Mouse (Mus musculus) limb, embryonic 12.5 days (tissue): ENCODE results near the gene Dct. TPM values are rescaled to one million over a fixed set of nuclear protein-coding genes. Genes with fewer than 3 reads are reported as not detected.

Experiments
- ATAC-seq: fragments of 200-750 bp; cut with Nextera tagmentation; 2 replicates; pipeline ENCODE4 v1.8.0; 2017; ENCODE audit warnings: low read depth, moderate TSS enrichment; ENCODE audit not compliant: insufficient number of reproducible peaks, insufficient read depth, low FRiP score, low TSS enrichment
- H3K27ac ChIP-seq: fragments of 300-500 bp; sonication (generic); 2 replicates; pipeline ENCODE4 v1.5.1; 2016; ENCODE audit warnings: mild to moderate bottlenecking, moderate library complexity
- H3K27me3 ChIP-seq: fragments of 300-500 bp; sonication (generic); 2 replicates; pipeline ENCODE4 v1.6.1; 2016; ENCODE audit warnings: mild to moderate bottlenecking, moderate library complexity
- H3K36me3 ChIP-seq: fragments of 300-500 bp; sonication (generic); 2 replicates; pipeline ENCODE4 v1.6.1; 2016; ENCODE audit warnings: mild to moderate bottlenecking, moderate library complexity
- H3K4me1 ChIP-seq: fragments of 300-500 bp; sonication (generic); replicated peaks from 2 replicates; pipeline ENCODE4 v1.6.1; 2016
- H3K4me2 ChIP-seq: fragments of 300-500 bp; sonication (generic); 2 replicates; pipeline ENCODE4 v1.6.1; 2016; ENCODE audit warnings: mild to moderate bottlenecking, moderate library complexity
- H3K4me3 ChIP-seq: fragments of 300-500 bp; sonication (generic); replicated peaks from 2 replicates; pipeline ENCODE4 v1.5.1; 2016; ENCODE audit warnings: mild to moderate bottlenecking
- H3K9ac ChIP-seq: fragments of 300-500 bp; sonication (generic); replicated peaks from 2 replicates; pipeline ENCODE4 v1.6.1; 2016; ENCODE audit warnings: mild to moderate bottlenecking, moderate library complexity
- H3K9me3 ChIP-seq: fragments of 300-500 bp; sonication (generic); 2 replicates; pipeline ENCODE4 v1.6.1; 2016; ENCODE audit warnings: mild to moderate bottlenecking, moderate library complexity
- WGBS: fragments of 180-500 bp; shearing (Covaris S2); methylation state at CpG from one replicate; pipeline ENCODE4 v1.1.7; 2016; 5-methylcytosine and 5-hydroxymethylcytosine counted together
- polyA plus RNA-seq: library from polyadenylated mRNA; unstranded; fragments of >200 nt; fragmentation: Nextera tagmentation; extraction: Ambion mirVana; gene quantifications from 2 replicates; pipeline ENCODE4 v1.2.1, GENCODE M21; 2016

Dct gene
- polyA plus RNA-seq, 1 experiment from 2014 or later = 1.7 TPM

GRCm38 (mm10) chr14:118042066-118042762 lies 9.8 kb downstream of the Dct start:
- no peak for ATAC-seq
- no peak overlapping the region for H3K4me2 ChIP-seq
- no peak overlapping the region for H3K27ac ChIP-seq
- no peaks in the 10 kb centered on the region for H3K9me3 ChIP-seq
- no peak overlapping the region for H3K4me3 ChIP-seq
- H3K4me1 ChIP-seq = 0 out of 2 replicates have a peak, but pooled peaks cover 5% of the 10 kb centered on the region
- no peaks in the 10 kb centered on the region for H3K27me3 ChIP-seq
- H3K9ac ChIP-seq = no peak overlapping the region
- 77% methylated on average over 18 of the region's 18 CpGs for WGBS
- H3K36me3 ChIP-seq = no peaks in the 10 kb centered on the region

DNA sequence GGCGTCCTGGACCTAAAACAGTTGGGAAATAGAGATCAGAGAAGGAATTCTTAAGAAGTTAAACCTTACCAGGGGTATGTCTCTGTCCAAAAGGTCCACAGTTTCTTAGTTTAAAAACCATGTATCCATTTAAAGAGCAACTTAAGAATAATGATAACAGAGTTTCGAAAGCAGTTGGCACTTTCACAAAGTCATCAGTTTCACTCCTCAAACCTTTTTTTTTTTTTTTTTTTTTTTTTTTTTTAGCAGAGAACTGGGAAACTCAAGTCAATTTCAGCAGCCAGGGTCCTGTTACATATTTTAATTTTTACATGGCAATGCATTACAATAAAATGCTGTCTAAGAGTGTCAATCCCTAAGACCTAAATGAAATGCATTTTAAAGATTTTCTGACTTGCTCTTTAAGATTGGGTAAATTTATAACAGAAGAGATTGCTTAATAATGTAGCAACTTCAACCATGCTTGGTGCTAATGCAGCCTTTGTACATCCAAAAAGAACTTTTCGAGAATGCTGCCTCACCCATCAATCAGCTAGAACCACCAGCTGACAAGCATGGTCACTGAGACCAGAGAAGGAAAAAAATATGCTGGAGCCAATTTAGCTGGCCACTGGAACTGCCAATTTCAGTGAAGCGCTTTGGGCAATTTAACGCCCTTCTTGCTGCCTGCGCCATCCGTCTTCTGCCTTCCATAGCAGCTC lies 11.3 kb downstream of the Dct start:
- 75% methylated on average over 7 of the region's 7 CpGs for WGBS
- Histone ChIP-seq H3K4me1 (0 out of 2 replicates have a peak, but pooled peaks cover 5% of the 10 kb centered on the region), H3K4me2 (no peak overlapping the region), H3K9me3 (no peaks in the 10 kb centered on the region), H3K27ac (no peak overlapping the region), H3K27me3 (no peaks in the 10 kb centered on the region), H3K9ac (no peak overlapping the region), H3K4me3 (no peak overlapping the region), H3K36me3 (no peaks in the 10 kb centered on the region)
- no peak for ATAC-seq

GRCm38 (mm10) chr14:118039074-118039473 lies 13.0 kb downstream of the Dct start:
- Histone ChIP-seq H3K36me3 (no peaks in the 10 kb centered on the region), H3K27me3 (no peaks in the 10 kb centered on the region), H3K4me3 (no peak overlapping the region), H3K9ac (no peak overlapping the region), H3K9me3 (no peaks in the 10 kb centered on the region), H3K4me1 (0 out of 2 replicates have a peak, but pooled peaks cover 5% of the 10 kb centered on the region), H3K4me2 (no peak overlapping the region), H3K27ac (no peak overlapping the region)
- no peak for ATAC-seq
- 86% methylated on average over 3 of the region's 3 CpGs for WGBS

GRCm38 (mm10) chr14:118027564-118027963 lies 24.5 kb downstream of the Dct start:
- H3K9me3 ChIP-seq = peaks cover 46% of the 10 kb centered on the region
- no peaks in the 10 kb centered on the region for H3K36me3 ChIP-seq
- H3K27me3 ChIP-seq = no peaks in the 10 kb centered on the region
- ATAC-seq = no peak
- no peaks in the 10 kb centered on the region for H3K4me1 ChIP-seq
- WGBS = 92% methylated on average over 3 of the region's 3 CpGs
- H3K9ac ChIP-seq = no peak overlapping the region
- no peak overlapping the region for H3K4me2 ChIP-seq
- H3K27ac ChIP-seq = no peak overlapping the region
- H3K4me3 ChIP-seq = no peak overlapping the region

DNA sequence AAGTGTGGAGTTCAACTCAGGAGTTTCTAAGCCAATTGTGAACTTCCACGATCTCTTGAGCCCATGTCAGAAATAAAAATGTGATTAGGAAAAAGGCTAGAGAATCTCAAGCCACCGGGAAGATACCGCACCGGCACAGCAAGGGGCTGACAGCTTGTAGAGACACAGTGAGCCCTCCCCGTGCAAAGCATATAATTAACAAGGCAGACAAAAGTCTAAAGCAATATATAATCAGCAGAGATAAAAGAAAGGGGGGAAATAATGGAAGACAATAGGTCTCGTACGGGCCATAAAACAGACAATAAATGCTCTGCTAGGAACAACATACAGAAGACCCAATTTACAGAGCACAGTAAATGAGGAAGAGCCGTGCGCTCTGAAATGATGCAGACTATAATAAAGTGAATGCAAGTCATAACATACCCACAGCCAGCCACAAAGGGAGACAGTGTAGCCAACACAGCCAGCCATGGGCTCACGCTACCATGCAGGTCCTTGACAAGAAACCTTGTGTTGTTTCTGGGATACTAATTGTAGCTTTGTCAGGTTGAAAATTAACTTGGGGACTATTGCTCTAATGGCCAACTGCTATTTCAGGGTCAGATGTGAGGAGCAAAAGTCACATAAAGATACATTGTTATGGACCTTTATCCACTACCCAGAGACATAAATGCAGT lies 30.0 kb downstream of the Dct start:
- no peak for ATAC-seq
- Histone ChIP-seq H3K27me3 (peaks cover 6% of the 10 kb centered on the region; the same call in 1 of the 2 replicates), H3K9ac (no peak overlapping the region), H3K27ac (no peak overlapping the region), H3K4me1 (no peaks in the 10 kb centered on the region), H3K4me3 (no peak overlapping the region), H3K4me2 (no peak overlapping the region), H3K9me3 (no peaks in the 10 kb centered on the region), H3K36me3 (no peaks in the 10 kb centered on the region)
- 66% methylated on average over 10 of the region's 10 CpGs for WGBS

DNA sequence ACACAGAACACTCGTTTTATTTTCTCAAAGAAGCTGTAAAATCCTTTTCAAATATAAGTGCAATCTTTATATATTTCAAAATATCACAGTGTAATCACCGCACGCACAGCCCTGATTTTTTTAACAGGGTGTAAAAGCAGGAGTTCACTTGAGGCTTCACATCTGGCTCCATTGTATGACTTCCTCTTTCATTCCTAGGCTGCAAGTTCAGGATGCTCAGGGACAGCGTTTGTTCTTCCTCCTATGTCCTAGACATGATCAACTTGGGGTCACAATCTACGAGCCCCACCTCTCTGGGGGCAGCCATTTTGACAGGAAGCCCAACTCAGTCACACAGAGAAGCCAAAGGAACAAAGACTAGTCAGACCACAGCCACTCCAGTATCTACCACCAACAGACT lies 32.7 kb downstream of the Dct start:
- Histone ChIP-seq H3K27me3 (peaks cover 6% of the 10 kb centered on the region; the same call in 1 of the 2 replicates), H3K4me3 (no peak overlapping the region), H3K36me3 (no peaks in the 10 kb centered on the region), H3K4me1 (no peaks in the 10 kb centered on the region; the same call in 1 of the 2 replicates), H3K9me3 (no peaks in the 10 kb centered on the region), H3K9ac (no peak overlapping the region), H3K27ac (no peak overlapping the region), H3K4me2 (no peak overlapping the region)
- ATAC-seq = no peak
- 78% methylated on average over 5 of the region's 5 CpGs for WGBS

- Histone ChIP-seq H3K4me1 (no peaks in the 10 kb centered on the region; the same call in 1 of the 2 replicates), H3K27ac (no peak overlapping the region), H3K36me3 (no peaks in the 10 kb centered on the region), H3K4me3 (no peak overlapping the region), H3K9me3 (no peaks in the 10 kb centered on the region), H3K27me3 (peaks cover 3% of the 10 kb centered on the region; the same call in 1 of the 2 replicates), H3K9ac (no peak overlapping the region), H3K4me2 (no peak overlapping the region)
- 87% methylated on average over 8 of the region's 8 CpGs for WGBS
- no peak for ATAC-seq
These were observed 38.8 kb downstream of the Dct start for GRCm38 (mm10) chr14:118013237-118013636.

- no peaks in the 10 kb centered on the region for H3K36me3 ChIP-seq
- H3K4me1 ChIP-seq = no peaks in the 10 kb centered on the region
- no peak overlapping the region for H3K9ac ChIP-seq
- H3K27me3 ChIP-seq = no peaks in the 10 kb centered on the region
- no peak overlapping the region for H3K4me2 ChIP-seq
- no peak overlapping the region for H3K4me3 ChIP-seq
- ATAC-seq = no peak
- H3K9me3 ChIP-seq = no peaks in the 10 kb centered on the region
- 82% methylated on average over 9 of the region's 9 CpGs for WGBS
- H3K27ac ChIP-seq = no peak overlapping the region
These were observed 42.5 kb downstream of the Dct start for GRCm38 (mm10) chr14:118009541-118009940.

GRCm38 (mm10) chr14:118005697-118006096 lies 46.3 kb downstream of the Dct start:
- Histone ChIP-seq H3K27ac (no peak overlapping the region), H3K36me3 (no peaks in the 10 kb centered on the region), H3K4me2 (no peak overlapping the region), H3K4me1 (peaks cover 12% of the 10 kb centered on the region; the same call in 1 of the 2 replicates), H3K27me3 (peaks cover 28% of the 10 kb centered on the region), H3K9me3 (no peaks in the 10 kb centered on the region), H3K4me3 (no peak overlapping the region), H3K9ac (no peak overlapping the region)
- no peak for ATAC-seq
- WGBS = 11% methylated on average over 5 of the region's 5 CpGs

- no peak overlapping the region for H3K4me2 ChIP-seq
- H3K4me1 ChIP-seq = peaks cover 12% of the 10 kb centered on the region; the same call in 1 of the 2 replicates
- 87% methylated on average over 10 of the region's 10 CpGs for WGBS
- no peaks in the 10 kb centered on the region for H3K36me3 ChIP-seq
- peaks cover 36% of the 10 kb centered on the region for H3K27me3 ChIP-seq
- no peaks in the 10 kb centered on the region for H3K9me3 ChIP-seq
- no peak overlapping the region for H3K4me3 ChIP-seq
- no peak overlapping the region for H3K27ac ChIP-seq
- H3K9ac ChIP-seq = no peak overlapping the region
- no peak for ATAC-seq
These were observed 47.6 kb downstream of the Dct start for GRCm38 (mm10) chr14:118004434-118004833.

DNA sequence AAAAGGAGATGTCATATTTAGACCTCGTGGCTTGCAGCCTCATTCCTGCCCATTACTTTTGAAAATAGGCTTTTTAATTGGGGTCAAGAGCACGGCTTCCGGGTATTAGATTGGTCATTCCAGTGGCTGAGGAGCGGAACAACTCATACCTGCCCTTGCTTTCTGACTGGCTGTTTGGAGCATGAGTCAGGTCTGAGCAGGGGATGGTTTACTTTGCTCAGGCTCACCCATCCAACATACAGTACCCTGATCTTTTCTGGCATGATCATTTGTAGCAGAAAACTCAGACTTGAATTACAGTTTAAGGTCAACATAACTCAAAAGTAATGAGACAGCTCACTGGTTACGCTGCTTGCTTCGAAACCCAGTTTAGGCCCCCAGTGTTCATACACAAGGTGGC lies 58.2 kb downstream of the Dct start:
- Histone ChIP-seq H3K27ac (no peak overlapping the region), H3K27me3 (0 out of 2 replicates have a peak, but pooled peaks cover 3% of the 10 kb centered on the region), H3K4me3 (no peak overlapping the region), H3K9ac (no peak overlapping the region), H3K36me3 (no peaks in the 10 kb centered on the region), H3K4me1 (no peaks in the 10 kb centered on the region), H3K9me3 (no peaks in the 10 kb centered on the region), H3K4me2 (no peak overlapping the region)
- 80% methylated on average over 6 of the region's 6 CpGs for WGBS
- no peak for ATAC-seq
